Mouse (Mus musculus) heart, adult 2 months (tissue): ENCODE results near the gene Vps33b.

ENCODE experiments used
- CTCF ChIP-seq: fragments of 200-600 bp; IDR thresholded peaks from 2 replicates; pipeline ENCODE4 v1.8.1; 2022; ENCODE audit warnings: antibody characterized with exemption, mild to moderate bottlenecking, moderate library complexity
- EP300 ChIP-seq: fragments of 200-500 bp; IDR thresholded peaks from 2 replicates; pipeline ENCODE4 v1.6.1; 2011; ENCODE audit warnings: low read depth, low read length, control low read depth; ENCODE audit not compliant: insufficient read depth
- POLR2A ChIP-seq: fragments of 200-500 bp; IDR thresholded peaks from 2 replicates; pipeline ENCODE4 v1.6.1; 2011; ENCODE audit warnings: mild to moderate bottlenecking, low read depth, low read length, control low read depth; ENCODE audit not compliant: insufficient read depth

- TF ChIP-seq CTCF (no peak), EP300 (no peak), POLR2A (no peak)
These were observed 41.3 kb downstream of the Vps33b start for GRCm38 (mm10) chr7:80310771-80311170.
